Mouse (Mus musculus): Measurements from ENCODE around the gene 4930442H23Rik. TPM values are rescaled to one million over a fixed set of nuclear protein-coding genes. Genes with fewer than 3 reads are reported as not detected.
"Not testable (repeated sequence)": the region's sequence is repeated elsewhere in the genome, so short reads cannot be mapped to it uniquely, and the experiment has no call there.

4930442H23Rik gene
- polyA plus RNA-seq, 1 experiment from 2014 or later: not detected

DNA sequence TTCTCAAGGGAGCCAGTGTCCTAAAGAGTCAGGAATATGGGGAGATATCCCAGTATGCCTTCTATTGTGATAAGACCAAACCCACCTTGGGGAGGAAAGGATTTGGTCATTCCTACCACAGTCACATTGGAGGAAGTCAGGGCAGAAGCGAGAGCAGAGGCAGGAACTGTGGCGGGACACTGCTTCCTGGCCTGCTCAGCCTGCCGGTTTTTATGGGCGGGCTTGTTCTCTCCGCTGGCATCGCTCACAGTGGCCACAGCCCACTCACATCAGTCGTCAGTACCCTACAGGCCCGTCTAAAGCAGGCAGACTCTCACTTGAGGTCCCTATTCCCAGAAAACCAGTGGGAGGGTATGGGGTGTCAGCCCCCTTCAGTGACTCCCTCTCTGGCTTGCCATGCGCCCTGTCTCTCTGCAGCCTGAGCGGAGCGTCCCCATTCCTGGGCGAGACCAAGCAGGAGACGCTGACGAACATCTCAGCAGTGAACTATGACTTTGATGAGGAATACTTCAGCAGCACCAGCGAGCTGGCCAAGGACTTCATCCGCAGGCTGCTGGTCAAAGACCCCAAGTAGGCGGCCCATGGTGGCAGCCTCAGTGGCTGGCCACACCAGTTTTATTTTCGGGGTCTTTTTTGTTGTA is 7.8 kb upstream of the 4930442H23Rik start:
- Histone ChIP-seq H3K27ac (ENCODE audit: low read length) (no peak overlapping the region), H3K9ac (ENCODE audit: low read depth, low read length) (peak overlapping the region; percentile 90; the same call in 1 of the 2 replicates), H3K36me3 (ENCODE audit: control insufficient read depth, insufficient read depth, low read length) (peaks cover 18% of the 10 kb centered on the region), H3K9me3 (ENCODE audit: control insufficient read depth, low read length) (no peaks in the 10 kb centered on the region), H3K4me3 (ENCODE audit: low read length) (no peak overlapping the region), H3K27me3 (replicated peaks; ENCODE audit: control insufficient read depth, insufficient read depth, low read length) (peaks cover 12% of the 10 kb centered on the region; the same call in 1 of the 2 replicates), H3K4me2 (ENCODE audit: low read depth, low read length) (peak overlapping the region; percentile 98), H3K4me1 (ENCODE audit: control insufficient read depth, insufficient read depth, low read length) (peaks cover 27% of the 10 kb centered on the region)
- no peak for ATAC-seq
- WGBS: 81% methylated on average over 18 of the region's 18 CpGs

DNA sequence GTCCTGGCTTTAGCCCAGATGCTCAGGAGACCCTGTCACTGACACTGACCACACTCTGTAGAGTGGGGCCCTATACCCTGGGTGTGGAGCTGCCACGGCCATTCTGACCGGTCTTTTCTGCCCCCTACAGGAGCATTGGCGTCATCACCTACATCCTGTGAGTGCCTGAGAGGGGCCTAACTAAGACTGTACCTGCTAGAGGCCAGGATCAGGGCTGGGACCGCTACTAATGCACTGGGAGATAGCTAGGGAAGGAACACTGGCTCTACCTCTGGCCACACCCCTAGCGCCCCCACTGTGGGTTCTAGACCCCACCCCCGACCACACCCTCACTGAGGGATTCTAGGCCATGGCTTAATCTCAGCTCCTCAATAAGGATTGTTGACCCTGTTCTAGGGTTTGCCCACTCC is 7.3 kb upstream of the 4930442H23Rik start:
- no peak for ATAC-seq
- H3K4me2 ChIP-seq (ENCODE audit: low read depth, low read length): no peak overlapping the region
- WGBS: 61% methylated on average over 6 of the region's 6 CpGs
- H3K9me3 ChIP-seq (ENCODE audit: control insufficient read depth, low read length): no peaks in the 10 kb centered on the region
- peaks cover 27% of the 10 kb centered on the region for H3K4me1 ChIP-seq (ENCODE audit: control insufficient read depth, insufficient read depth, low read length)
- H3K4me3 ChIP-seq (ENCODE audit: low read length): no peak overlapping the region
- peaks cover 12% of the 10 kb centered on the region; the same call in 1 of the 2 replicates for H3K27me3 ChIP-seq (replicated peaks; ENCODE audit: control insufficient read depth, insufficient read depth, low read length)
- peaks cover 18% of the 10 kb centered on the region for H3K36me3 ChIP-seq (ENCODE audit: control insufficient read depth, insufficient read depth, low read length)
- H3K9ac ChIP-seq (ENCODE audit: low read depth, low read length): no peak overlapping the region
- H3K27ac ChIP-seq (ENCODE audit: low read length): no peak overlapping the region; the same call in 1 of the 2 replicates

DNA sequence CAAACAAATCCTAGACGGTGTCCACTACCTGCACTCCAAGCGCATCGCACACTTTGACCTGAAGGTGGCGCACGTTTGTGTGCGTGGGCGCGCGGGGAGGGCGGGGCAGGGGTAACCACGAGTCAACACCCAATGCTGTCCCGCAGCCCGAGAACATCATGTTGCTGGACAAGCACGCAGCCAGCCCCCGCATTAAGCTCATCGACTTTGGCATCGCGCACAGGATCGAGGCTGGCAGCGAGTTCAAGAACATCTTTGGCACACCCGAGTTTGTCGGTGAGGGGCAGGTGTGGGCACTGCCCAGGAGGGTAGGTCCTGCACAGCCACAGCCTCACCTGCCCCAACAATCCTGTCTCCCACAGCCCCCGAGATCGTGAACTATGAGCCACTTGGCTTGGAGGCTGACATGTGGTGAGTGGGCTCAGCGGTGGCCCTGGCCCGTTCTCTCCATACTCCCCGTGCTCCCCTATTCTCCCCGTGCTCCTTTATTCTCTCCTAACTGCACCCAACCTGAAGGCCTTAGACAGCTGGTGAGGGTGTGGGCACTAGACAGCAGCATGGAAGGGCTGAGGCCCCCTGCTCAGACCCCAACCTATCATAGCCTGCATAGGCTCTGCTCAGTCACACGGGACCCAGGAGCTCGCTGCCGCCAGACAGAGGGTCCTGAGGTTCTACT is 6.7 kb upstream of the 4930442H23Rik start:
- Histone ChIP-seq H3K27ac (ENCODE audit: low read length) (no peak overlapping the region; the same call in 1 of the 2 replicates), H3K27me3 (replicated peaks; ENCODE audit: control insufficient read depth, insufficient read depth, low read length) (peaks cover 12% of the 10 kb centered on the region; the same call in 1 of the 2 replicates), H3K4me2 (ENCODE audit: low read depth, low read length) (no peak overlapping the region), H3K36me3 (ENCODE audit: control insufficient read depth, insufficient read depth, low read length) (peaks cover 18% of the 10 kb centered on the region), H3K9ac (ENCODE audit: low read depth, low read length) (no peak overlapping the region), H3K9me3 (ENCODE audit: control insufficient read depth, low read length) (no peaks in the 10 kb centered on the region), H3K4me3 (ENCODE audit: low read length) (no peak overlapping the region), H3K4me1 (ENCODE audit: control insufficient read depth, insufficient read depth, low read length) (peaks cover 26% of the 10 kb centered on the region)
- WGBS: 73% methylated on average over 31 of the region's 31 CpGs
- ATAC-seq: no peak

DNA sequence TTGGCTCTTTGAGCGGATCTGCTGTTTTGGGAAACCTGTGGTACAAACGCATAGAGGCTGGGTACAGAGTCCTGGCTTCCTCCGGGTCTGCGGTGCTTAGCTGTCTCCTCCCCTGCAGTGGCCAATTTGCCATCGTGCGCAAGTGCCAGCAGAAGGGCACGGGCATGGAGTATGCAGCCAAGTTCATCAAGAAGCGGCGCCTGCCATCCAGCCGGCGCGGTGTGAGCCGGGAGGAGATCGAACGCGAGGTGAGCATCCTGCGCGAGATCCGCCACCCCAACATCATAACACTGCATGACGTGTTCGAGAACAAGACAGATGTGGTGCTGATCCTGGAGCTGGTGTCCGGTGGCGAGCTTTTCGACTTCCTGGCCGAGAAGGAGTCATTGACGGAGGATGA is 6.2 kb upstream of the 4930442H23Rik start:
- no peak overlapping the region for H3K9ac ChIP-seq (ENCODE audit: low read depth, low read length)
- WGBS: 81% methylated on average over 26 of the region's 26 CpGs
- peaks cover 21% of the 10 kb centered on the region for H3K36me3 ChIP-seq (ENCODE audit: control insufficient read depth, insufficient read depth, low read length)
- no peak overlapping the region for H3K4me2 ChIP-seq (ENCODE audit: low read depth, low read length)
- H3K27ac ChIP-seq (ENCODE audit: low read length): no peak overlapping the region
- ATAC-seq: no peak
- H3K4me1 ChIP-seq (ENCODE audit: control insufficient read depth, insufficient read depth, low read length): peaks cover 32% of the 10 kb centered on the region
- H3K27me3 ChIP-seq (replicated peaks; ENCODE audit: control insufficient read depth, insufficient read depth, low read length): 0 out of 2 replicates have a peak, but pooled peaks cover 8% of the 10 kb centered on the region
- no peak overlapping the region for H3K4me3 ChIP-seq (ENCODE audit: low read length)
- H3K9me3 ChIP-seq (ENCODE audit: control insufficient read depth, low read length): no peaks in the 10 kb centered on the region

DNA sequence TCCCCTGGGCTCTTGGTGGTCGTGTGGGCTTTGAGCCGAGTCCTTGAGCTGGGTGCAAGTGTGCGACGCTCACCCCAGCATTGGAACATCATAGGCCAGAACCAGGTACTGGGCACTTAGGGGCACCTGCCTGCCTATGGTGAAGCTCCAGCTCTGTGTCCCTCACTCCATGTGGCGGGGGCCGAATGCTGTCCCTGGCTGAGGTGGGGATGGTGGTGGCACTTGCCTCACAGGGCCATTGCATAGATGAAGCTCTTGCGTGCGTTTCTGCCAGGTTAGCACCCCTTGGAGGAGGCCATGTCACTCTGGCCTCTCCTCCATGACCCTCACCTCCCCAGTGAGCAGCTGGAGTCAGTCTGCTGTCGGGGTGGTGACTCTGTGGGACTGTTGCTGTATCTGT is 3.5 kb upstream of the 4930442H23Rik start:
- H3K9ac ChIP-seq (ENCODE audit: low read depth, low read length): peak overlapping the region; percentile 10; the same call in 1 of the 2 replicates
- 93% methylated on average over 9 of the region's 9 CpGs for WGBS
- no peaks in the 10 kb centered on the region for H3K9me3 ChIP-seq (ENCODE audit: control insufficient read depth, low read length)
- no peak overlapping the region for H3K4me3 ChIP-seq (ENCODE audit: low read length)
- H3K4me1 ChIP-seq (ENCODE audit: control insufficient read depth, insufficient read depth, low read length): peaks cover 29% of the 10 kb centered on the region
- ATAC-seq: no peak
- H3K27ac ChIP-seq (ENCODE audit: low read length): no peak overlapping the region
- no peak overlapping the region for H3K4me2 ChIP-seq (ENCODE audit: low read depth, low read length)
- H3K27me3 ChIP-seq (replicated peaks; ENCODE audit: control insufficient read depth, insufficient read depth, low read length): no peaks in the 10 kb centered on the region
- peaks cover 21% of the 10 kb centered on the region for H3K36me3 ChIP-seq (ENCODE audit: control insufficient read depth, insufficient read depth, low read length)

DNA sequence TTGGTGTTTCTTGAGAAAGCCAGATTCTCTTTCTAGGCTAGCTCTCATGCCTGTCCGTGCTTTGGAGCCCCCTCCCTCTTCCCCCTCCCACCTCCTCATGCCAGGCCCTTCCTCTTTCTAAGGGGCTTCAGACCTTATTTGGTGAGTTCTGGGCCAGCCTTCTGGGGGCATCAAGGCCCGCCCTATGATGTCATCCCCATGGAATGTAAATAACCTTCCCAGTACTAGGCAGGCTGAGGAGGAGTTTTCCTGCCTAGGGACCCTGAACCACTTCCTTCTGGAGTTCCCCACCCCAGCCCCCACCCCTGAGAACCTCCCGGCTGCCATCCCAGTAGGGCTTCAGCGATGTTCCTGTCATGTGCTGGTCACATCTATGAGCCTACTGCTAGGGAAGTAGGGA is 1.1 kb upstream of the 4930442H23Rik start:
- 15% methylated on average over 4 of the region's 4 CpGs for WGBS
- no peak overlapping the region for H3K4me2 ChIP-seq (ENCODE audit: low read depth, low read length)
- H3K36me3 ChIP-seq (ENCODE audit: control insufficient read depth, insufficient read depth, low read length): peaks cover 34% of the 10 kb centered on the region
- H3K27ac ChIP-seq (ENCODE audit: low read length): peak overlapping the region; percentile 84
- H3K4me3 ChIP-seq (ENCODE audit: low read length): no peak overlapping the region
- 0 out of 2 replicates have a peak, but pooled peaks have one; percentile 2 for ATAC-seq
- peak overlapping the region; percentile 44; the same call in 1 of the 2 replicates for H3K9ac ChIP-seq (ENCODE audit: low read depth, low read length)
- no peaks in the 10 kb centered on the region for H3K27me3 ChIP-seq (replicated peaks; ENCODE audit: control insufficient read depth, insufficient read depth, low read length)
- no peaks in the 10 kb centered on the region for H3K9me3 ChIP-seq (ENCODE audit: control insufficient read depth, low read length)
- H3K4me1 ChIP-seq (ENCODE audit: control insufficient read depth, insufficient read depth, low read length): peaks cover 27% of the 10 kb centered on the region

DNA sequence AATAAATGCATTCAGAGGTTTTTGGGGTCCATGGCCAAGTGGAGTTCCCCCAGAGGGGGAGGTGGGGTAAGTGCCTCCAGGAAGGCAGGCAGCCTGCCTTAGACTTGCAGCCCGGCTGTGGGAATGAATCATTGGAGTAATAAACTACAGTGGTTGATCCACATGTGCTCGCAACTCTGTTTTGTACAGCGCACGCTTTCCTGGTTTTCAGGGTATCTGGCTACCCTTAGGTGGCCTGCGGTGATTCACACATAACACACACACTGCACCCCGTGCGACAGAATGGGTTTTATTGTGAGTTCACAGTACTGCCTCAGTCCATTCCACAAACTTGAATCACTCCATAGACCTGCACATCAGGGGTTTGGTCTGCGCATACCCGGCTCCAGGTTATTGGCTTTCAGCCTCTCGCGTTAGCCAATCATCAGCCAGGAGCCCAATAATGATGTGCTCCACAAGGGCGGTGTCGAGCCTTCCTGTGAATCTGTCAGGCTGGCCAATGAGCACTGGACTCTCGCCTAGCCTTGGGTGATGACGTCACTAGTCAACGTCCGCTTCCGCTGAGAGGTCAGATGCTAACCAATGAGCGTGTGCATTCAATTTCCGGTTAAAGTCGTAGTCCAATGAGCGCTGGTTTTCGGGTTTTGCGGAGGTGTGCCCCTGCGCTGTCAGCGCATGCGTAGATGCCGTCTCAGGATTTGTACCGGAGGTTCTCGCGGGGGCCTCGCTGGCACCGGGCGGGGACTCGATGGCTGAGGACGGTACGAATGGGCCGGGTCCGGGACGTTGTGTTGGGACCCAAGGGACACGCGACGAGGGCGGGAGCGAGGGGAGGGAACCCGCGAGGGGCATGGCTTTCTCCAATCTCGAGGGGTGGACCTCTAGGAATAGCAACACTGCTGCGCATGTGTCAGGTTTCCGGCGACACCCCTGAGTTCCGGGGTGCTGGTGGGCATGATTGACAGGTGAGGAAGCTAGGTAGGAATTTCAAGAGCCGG is 1.0 kb downstream of the 4930442H23Rik start, which contains the start of gene Dapk3:
Gene Dapk3, plus strand, starts transcription at position 670 of the 998 bp plus-strand sequence.
- peak within 1 kb of the TSS; percentile 63 for H3K4me2 ChIP-seq (ENCODE audit: low read depth, low read length)
- peak within 1 kb of the TSS; percentile 69 for H3K4me3 ChIP-seq (ENCODE audit: low read length)
- WGBS: 4% methylated on average over 53 of the region's 53 CpGs
- peak within 1 kb of the TSS; percentile 84 for H3K27ac ChIP-seq (ENCODE audit: low read length)
- H3K9me3 ChIP-seq (ENCODE audit: control insufficient read depth, low read length): no peaks in the 10 kb centered on the region
- ATAC-seq: peak; percentile 95
- peaks cover 48% of the 10 kb centered on the region for H3K36me3 ChIP-seq (ENCODE audit: control insufficient read depth, insufficient read depth, low read length)
- H3K4me1 ChIP-seq (ENCODE audit: control insufficient read depth, insufficient read depth, low read length): peaks cover 45% of the 10 kb centered on the region
- no peaks in the 10 kb centered on the region for H3K27me3 ChIP-seq (replicated peaks; ENCODE audit: control insufficient read depth, insufficient read depth, low read length)
- peak within 1 kb of the TSS; percentile 80 for H3K9ac ChIP-seq (ENCODE audit: low read depth, low read length)

DNA sequence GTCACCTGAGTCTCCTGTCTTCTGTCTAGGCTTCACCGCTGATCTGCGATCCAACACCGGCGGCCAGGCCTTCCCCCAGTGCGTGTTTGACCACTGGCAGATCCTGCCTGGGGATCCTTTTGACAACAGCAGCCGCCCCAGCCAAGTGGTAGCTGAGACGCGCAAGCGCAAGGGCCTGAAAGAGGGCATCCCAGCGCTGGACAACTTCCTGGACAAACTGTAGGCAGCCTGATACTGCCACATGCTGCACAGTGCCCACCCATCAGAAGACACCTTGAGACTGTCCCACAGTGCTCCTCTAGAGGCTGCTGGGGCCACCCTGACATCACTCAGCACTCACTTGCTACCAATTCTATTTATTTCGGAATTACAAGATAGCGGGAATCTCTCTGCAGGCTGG is 1.8 kb downstream of the 4930442H23Rik start:
- not testable (repeated sequence) for ATAC-seq; H3K9me3 ChIP-seq (ENCODE audit: control insufficient read depth, low read length); H3K4me2 ChIP-seq (ENCODE audit: low read depth, low read length); H3K27ac ChIP-seq (ENCODE audit: low read length); H3K27me3 ChIP-seq (replicated peaks; ENCODE audit: control insufficient read depth, insufficient read depth, low read length); H3K9ac ChIP-seq (ENCODE audit: low read depth, low read length); H3K4me3 ChIP-seq (ENCODE audit: low read length)
- Histone ChIP-seq H3K36me3 (ENCODE audit: control insufficient read depth, insufficient read depth, low read length) (peaks cover 46% of the 10 kb centered on the region), H3K4me1 (ENCODE audit: control insufficient read depth, insufficient read depth, low read length) (peaks cover 48% of the 10 kb centered on the region)
- WGBS: 80% methylated on average over 12 of the region's 12 CpGs

DNA sequence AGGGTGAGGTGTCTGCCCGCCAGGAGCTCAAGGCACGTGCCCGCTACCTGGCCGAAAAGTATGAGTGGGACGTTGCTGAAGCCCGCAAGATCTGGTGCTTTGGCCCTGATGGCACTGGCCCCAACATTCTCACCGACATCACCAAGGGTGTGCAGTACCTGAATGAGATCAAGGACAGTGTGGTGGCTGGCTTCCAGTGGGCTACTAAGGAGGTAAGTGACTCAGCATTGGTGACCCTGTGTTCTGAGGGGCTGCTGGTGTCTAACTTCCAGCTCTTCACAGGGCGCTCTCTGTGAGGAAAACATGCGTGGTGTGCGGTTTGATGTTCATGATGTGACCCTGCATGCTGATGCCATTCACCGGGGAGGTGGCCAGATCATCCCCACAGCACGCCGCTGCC is 2.7 kb downstream of the 4930442H23Rik start:
- 91% methylated on average over 13 of the region's 13 CpGs for WGBS
- no peak overlapping the region for H3K4me3 ChIP-seq (ENCODE audit: low read length)
- H3K27me3 ChIP-seq (replicated peaks; ENCODE audit: control insufficient read depth, insufficient read depth, low read length): no peaks in the 10 kb centered on the region
- H3K4me1 ChIP-seq (ENCODE audit: control insufficient read depth, insufficient read depth, low read length): peaks cover 48% of the 10 kb centered on the region
- H3K4me2 ChIP-seq (ENCODE audit: low read depth, low read length): no peak overlapping the region
- no peak overlapping the region for H3K9ac ChIP-seq (ENCODE audit: low read depth, low read length)
- no peak for ATAC-seq
- H3K36me3 ChIP-seq (ENCODE audit: control insufficient read depth, insufficient read depth, low read length): peaks cover 46% of the 10 kb centered on the region
- H3K27ac ChIP-seq (ENCODE audit: low read length): no peak overlapping the region
- H3K9me3 ChIP-seq (ENCODE audit: control insufficient read depth, low read length): no peaks in the 10 kb centered on the region

All from intestine, embryonic 16.5 days (tissue).